Mouse (Mus musculus): ENCODE measurements around the gene Prdm11. TPM values are rescaled to one million over a fixed set of nuclear protein-coding genes. Genes with fewer than 3 reads are reported as not detected.

Gene Prdm11
- total RNA-seq, 1 experiment: 3.7 TPM

- Histone ChIP-seq H3K4me1 (ENCODE audit: control insufficient read depth in 2 of 2, insufficient read depth in 2 of 2, low read length in 2 of 2, poor library complexity in 1 of 2) (0 out of 4 replicates have a peak, but pooled peaks cover 0 to 1% of the 10 kb centered on the region in 2 experiments), H3K4me3 (ENCODE audit: insufficient read depth in 1 of 2, low read depth in 1 of 2, low read length in 2 of 2, poor library complexity in 1 of 2, severe bottlenecking in 1 of 2) (no peak overlapping the region), H3K9ac (ENCODE audit: insufficient read depth, low read depth, low read length, poor library complexity, severe bottlenecking) (no peak overlapping the region), H3K27ac (ENCODE audit: insufficient read depth, low read depth, low read length, poor library complexity, severe bottlenecking) (no peak overlapping the region), H3K36me3 (ENCODE audit: control insufficient read depth, insufficient read depth, low read length, poor library complexity, severe bottlenecking) (no peaks in the 10 kb centered on the region), H3K9me3 (ENCODE audit: control insufficient read depth, insufficient read depth, low read depth, low read length) (no peaks in the 10 kb centered on the region)
- no peak for DNase-seq (ENCODE audit: low read depth, low spot score)
- TF ChIP-seq CHD2 (IDR thresholded peaks at IDR 0.05; ENCODE audit: low read depth, low read length) (no peak), ZC3H11A (IDR thresholded peaks at IDR 0.05; ENCODE audit: borderline replicate concordance, low read depth, low read length) (no peak), ZNF384 (IDR thresholded peaks at IDR 0.05; ENCODE audit: low read depth, low read length) (no peak), MAFK (IDR thresholded peaks at IDR 0.05; ENCODE audit: insufficient read depth, low read depth, low read length) (no peak), HCFC1 (IDR thresholded peaks at IDR 0.05; ENCODE audit: borderline replicate concordance, insufficient read depth, low read length) (no peak)
- in situ Hi-C loops (cut with MboI; ENCODE audit: low sequenced_read_pairs in 2 of 2, unreplicated experiment in 2 of 2): loop anchor here in 1 of 2 experiments (25.0 kb wide), 1 partner anchor 138 kb away; no protein-coding TSS in a partner anchor
These were observed 121.2 kb downstream of the Prdm11 start for GRCm38 (mm10) chr2:92924677-92925259.

GRCm38 (mm10) chr2:92920709-92921108, 125.3 kb downstream of the Prdm11 start:
- H3K4me3 ChIP-seq (ENCODE audit: insufficient read depth in 1 of 2, low read depth in 1 of 2, low read length in 2 of 2, poor library complexity in 1 of 2, severe bottlenecking in 1 of 2): no peak overlapping the region
- no peak overlapping the region for H3K9ac ChIP-seq (ENCODE audit: insufficient read depth, low read depth, low read length, poor library complexity, severe bottlenecking)
- H3K9me3 ChIP-seq (ENCODE audit: control insufficient read depth, insufficient read depth, low read depth, low read length): no peaks in the 10 kb centered on the region
- no peak for DNase-seq (ENCODE audit: low read depth, low spot score)
- H3K4me1 ChIP-seq (ENCODE audit: control insufficient read depth in 2 of 2, insufficient read depth in 2 of 2, low read length in 2 of 2, poor library complexity in 1 of 2): peaks cover 0 to 5% of the 10 kb centered on the region in 2 experiments; a peak in 1 of 4 replicates
- TF ChIP-seq CHD2 (IDR thresholded peaks at IDR 0.05; ENCODE audit: low read depth, low read length) (no peak), HCFC1 (IDR thresholded peaks at IDR 0.05; ENCODE audit: borderline replicate concordance, insufficient read depth, low read length) (no peak), ZNF384 (IDR thresholded peaks at IDR 0.05; ENCODE audit: low read depth, low read length) (no peak), MAFK (IDR thresholded peaks at IDR 0.05; ENCODE audit: insufficient read depth, low read depth, low read length) (no peak), ZC3H11A (IDR thresholded peaks at IDR 0.05; ENCODE audit: borderline replicate concordance, low read depth, low read length) (no peak)
- H3K36me3 ChIP-seq (ENCODE audit: control insufficient read depth, insufficient read depth, low read length, poor library complexity, severe bottlenecking): no peaks in the 10 kb centered on the region
- in situ Hi-C loops (cut with MboI; ENCODE audit: low sequenced_read_pairs in 2 of 2, unreplicated experiment in 2 of 2): loop anchor here in 1 of 2 experiments (25.0 kb wide), 1 partner anchor 142 kb away; no protein-coding TSS in a partner anchor
- H3K27ac ChIP-seq (ENCODE audit: insufficient read depth, low read depth, low read length, poor library complexity, severe bottlenecking): no peak overlapping the region

GRCm38 (mm10) chr2:92917405-92918142, 128.4 kb downstream of the Prdm11 start:
- TF ChIP-seq HCFC1 (IDR thresholded peaks at IDR 0.05; ENCODE audit: borderline replicate concordance, insufficient read depth, low read length): no peak
- no peak for TF ChIP-seq MAFK (IDR thresholded peaks at IDR 0.05; ENCODE audit: insufficient read depth, low read depth, low read length)
- no peak for TF ChIP-seq CHD2 (IDR thresholded peaks at IDR 0.05; ENCODE audit: low read depth, low read length)
- no peak for TF ChIP-seq ZC3H11A (IDR thresholded peaks at IDR 0.05; ENCODE audit: borderline replicate concordance, low read depth, low read length)
- TF ChIP-seq ZNF384 (IDR thresholded peaks at IDR 0.05; ENCODE audit: low read depth, low read length): no peak
- in situ Hi-C loops (cut with MboI; ENCODE audit: low sequenced_read_pairs in 2 of 2, unreplicated experiment in 2 of 2): loop anchor here in 1 of 2 experiments (25.0 kb wide), 1 partner anchor 145 kb away; no protein-coding TSS in a partner anchor
- Histone ChIP-seq H3K27ac (ENCODE audit: insufficient read depth, low read depth, low read length, poor library complexity, severe bottlenecking) (no peak overlapping the region), H3K9me3 (ENCODE audit: control insufficient read depth, insufficient read depth, low read depth, low read length) (no peaks in the 10 kb centered on the region), H3K9ac (ENCODE audit: insufficient read depth, low read depth, low read length, poor library complexity, severe bottlenecking) (no peak overlapping the region), H3K4me1 (ENCODE audit: control insufficient read depth in 2 of 2, insufficient read depth in 2 of 2, low read length in 2 of 2, poor library complexity in 1 of 2) (peaks cover 0 to 9% of the 10 kb centered on the region in 2 experiments; a peak in 1 of 4 replicates), H3K4me3 (ENCODE audit: insufficient read depth in 1 of 2, low read depth in 1 of 2, low read length in 2 of 2, poor library complexity in 1 of 2, severe bottlenecking in 1 of 2) (no peak overlapping the region), H3K36me3 (ENCODE audit: control insufficient read depth, insufficient read depth, low read length, poor library complexity, severe bottlenecking) (no peaks in the 10 kb centered on the region)
- no peak for DNase-seq (ENCODE audit: low read depth, low spot score)

- TF ChIP-seq ZNF384 (IDR thresholded peaks at IDR 0.05; ENCODE audit: low read depth, low read length): no peak
- no peak for TF ChIP-seq ZC3H11A (IDR thresholded peaks at IDR 0.05; ENCODE audit: borderline replicate concordance, low read depth, low read length)
- TF ChIP-seq HCFC1 (IDR thresholded peaks at IDR 0.05; ENCODE audit: borderline replicate concordance, insufficient read depth, low read length): no peak
- no peak for TF ChIP-seq MAFK (IDR thresholded peaks at IDR 0.05; ENCODE audit: insufficient read depth, low read depth, low read length)
- no peak for TF ChIP-seq CHD2 (IDR thresholded peaks at IDR 0.05; ENCODE audit: low read depth, low read length)
- in situ Hi-C loops (cut with MboI; ENCODE audit: low sequenced_read_pairs in 2 of 2, unreplicated experiment in 2 of 2): loop anchor here in 1 of 2 experiments (25.0 kb wide), 1 partner anchor 146 kb away; no protein-coding TSS in a partner anchor
- Histone ChIP-seq H3K36me3 (ENCODE audit: control insufficient read depth, insufficient read depth, low read length, poor library complexity, severe bottlenecking) (no peaks in the 10 kb centered on the region), H3K4me1 (ENCODE audit: control insufficient read depth in 2 of 2, insufficient read depth in 2 of 2, low read length in 2 of 2, poor library complexity in 1 of 2) (peaks cover 0 to 9% of the 10 kb centered on the region in 2 experiments; a peak in 1 of 4 replicates), H3K27ac (ENCODE audit: insufficient read depth, low read depth, low read length, poor library complexity, severe bottlenecking) (no peak overlapping the region), H3K9me3 (ENCODE audit: control insufficient read depth, insufficient read depth, low read depth, low read length) (no peaks in the 10 kb centered on the region), H3K4me3 (ENCODE audit: insufficient read depth in 1 of 2, low read depth in 1 of 2, low read length in 2 of 2, poor library complexity in 1 of 2, severe bottlenecking in 1 of 2) (no peak overlapping the region), H3K9ac (ENCODE audit: insufficient read depth, low read depth, low read length, poor library complexity, severe bottlenecking) (0 out of 2 replicates have a peak overlapping the region, but pooled peaks have one; percentile 15)
- no peak for DNase-seq (ENCODE audit: low read depth, low spot score)
These were observed 130.0 kb downstream of the Prdm11 start for GRCm38 (mm10) chr2:92915659-92916631.

Other genes starting within 250 kb of the Prdm11 start
- 4.4 and 5.8 TPM in 2 replicates for gene Syt13, start 131.1 kb downstream of the Prdm11 start, total RNA-seq (2012; rRNA removed)
- gene Trp53i11, start 141.4 kb upstream of the Prdm11 start, total RNA-seq (2012; rRNA removed): 21.7 and 39.3 TPM in 2 replicates

Data from ES-E14 (cell line).